ENCODE assay signal across 14 mouse cellular contexts in the genomic region with DNA sequence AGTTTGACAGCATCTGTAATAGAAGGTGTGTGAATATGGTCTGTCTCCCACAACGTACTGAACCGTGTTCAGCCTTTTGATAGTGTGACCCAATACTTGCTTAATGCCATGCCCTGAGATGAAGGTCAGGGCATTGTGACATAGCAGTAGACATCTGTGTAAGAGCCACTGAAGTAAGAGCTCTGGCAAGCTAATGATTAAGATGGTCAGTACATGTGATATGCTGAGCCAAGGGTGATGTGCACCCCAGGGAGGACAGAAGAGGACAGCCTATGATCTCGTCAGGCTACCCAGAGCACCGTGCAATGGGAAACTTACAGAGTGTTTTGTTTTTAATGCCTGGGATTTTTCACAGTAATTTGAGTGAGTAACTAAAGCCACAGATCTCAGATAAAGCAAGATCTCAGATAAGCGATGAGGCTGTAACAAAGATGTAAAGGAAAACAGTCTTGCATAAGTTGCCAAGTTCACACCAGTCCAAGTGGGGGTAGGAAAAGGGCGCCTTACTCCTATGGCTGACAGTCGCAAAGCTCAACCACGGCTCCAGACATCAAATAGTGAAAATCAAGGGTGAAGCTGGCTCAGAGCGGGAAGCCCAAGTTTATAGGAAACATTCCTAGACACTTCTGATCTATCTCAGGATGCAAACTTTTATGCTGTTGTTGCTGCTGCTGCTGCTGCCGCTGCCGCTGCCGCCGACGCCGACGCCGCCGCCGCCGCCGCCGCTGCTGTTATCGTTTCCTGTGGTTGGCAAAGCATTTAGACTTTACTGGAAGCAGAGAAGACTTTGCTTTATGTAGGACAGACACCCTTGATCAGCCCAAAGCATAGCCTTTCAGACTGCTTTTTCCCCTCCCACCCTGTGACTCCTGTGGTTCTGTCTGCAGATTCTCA.
DNase-seq lines count a peak whose midpoint lies in the region; ATAC-seq lines count a peak whose summit lies in the region.
"Had no signal": no experiment of that assay in that cellular context is flagged by ENCODE, and none has a peak within 500 bp of the region (broad histone marks: within the 10 kb centered on the region; RNA-seq: fewer than 3 reads in every experiment).

No protein-coding gene starts in this region.

- peak; percentile 96 for ATAC-seq in granulocyte monocyte progenitor cell, adult 5-6 weeks (replicated peaks; ENCODE audit: poor library complexity, severe bottlenecking)
- ATAC-seq: forebrain, embryonic 13.5 days; midbrain, embryonic 13.5 days had no signal

- intact Hi-C loops in left cerebral cortex, postnatal 25 days (cut with DNase I) = no loop called here

- DNase-seq in adrenal gland, adult 2 months = peak; percentile 70
- no peak for DNase-seq in adrenal gland, postnatal 4 days (ENCODE audit: low spot score in 2 of 2)
- DNase-seq in 416B (ENCODE audit: low read depth) = peak; percentile 75
- peak; percentile 18 for DNase-seq in T-cell, adult 2 months (ENCODE audit: low spot score)
- DNase-seq in lung, postnatal 25 days (ENCODE audit: low spot score) = no peak
- DNase-seq in left cerebral cortex, postnatal 25 days (ENCODE audit: low spot score in 2 of 2) = no peak
- DNase-seq in urinary bladder, postnatal 14 days (ENCODE audit: low spot score) = no peak
- DNase-seq: cerebellum, adult 9-10 months; kidney, adult 8-10 months; lung, postnatal 36 days; right cerebral cortex, postnatal 14 days had no signal

Comparison
In these comparisons a context has a peak if more than half of its experiments do, and no peak if none do; other contexts are left out.
1. DNase-seq: peak in adrenal gland, adult 2 months (single experiment), 416B (single experiment) and T-cell, adult 2 months (single experiment); none in adrenal gland, postnatal 4 days (0 of 2), lung, postnatal 25 days (single experiment), left cerebral cortex, postnatal 25 days (0 of 2) and urinary bladder, postnatal 14 days (single experiment).